In the genomic region with DNA sequence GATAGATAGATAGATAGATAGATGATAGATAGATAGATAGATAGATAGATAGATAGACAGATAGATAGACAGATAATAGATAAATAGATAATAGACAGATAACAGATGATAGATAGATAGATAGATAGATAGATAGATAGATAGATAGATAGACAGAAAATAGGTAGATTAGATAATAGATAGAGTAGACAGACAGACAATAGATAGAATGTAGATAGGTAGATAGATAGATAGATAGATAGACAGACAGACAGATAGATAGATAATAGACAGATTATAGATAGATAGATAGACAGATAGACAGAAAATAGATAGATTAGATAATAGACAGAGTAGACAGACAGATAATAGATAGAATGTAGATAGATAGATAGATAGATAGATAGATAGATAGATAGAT, we compare ENCODE assay signal across 14 mouse cellular contexts. TPM values are rescaled to one million over a fixed set of nuclear protein-coding genes. Genes with fewer than 3 reads are reported as not detected.
"Had no signal": no experiment of that assay in that cellular context is flagged by ENCODE, and none has a peak within 500 bp of the region (broad histone marks: within the 10 kb centered on the region; RNA-seq: fewer than 3 reads in every experiment).

No protein-coding gene starts in this region.

RNA-seq across cellular contexts. Expression of gene Olfr282, which starts 14.2 kb away (rescaled TPM):
- total RNA-seq: neutrophil, adult 5-6 weeks had no signal
- polyA plus RNA-seq: neural tube, embryonic 13.5 days; neural tube, embryonic 14.5 days; neural tube, embryonic 15.5 days; small intestine, adult 2 months; spleen, adult 2 months; stomach, embryonic 14.5 days; stomach, embryonic 15.5 days; stomach, embryonic 16.5 days; stomach, postnatal 0 days; thymus, adult 2 months; thymus, postnatal 0 days; urinary bladder, adult 2 months had no signal

RNA-seq across cellular contexts. Expression of gene Olfr281, which starts 35.6 kb away (rescaled TPM):
- total RNA-seq: neutrophil, adult 5-6 weeks had no signal
- polyA plus RNA-seq: neural tube, embryonic 13.5 days; neural tube, embryonic 14.5 days; neural tube, embryonic 15.5 days; small intestine, adult 2 months; spleen, adult 2 months; stomach, embryonic 14.5 days; stomach, embryonic 16.5 days; stomach, postnatal 0 days; testis, adult 2 months; thymus, adult 2 months; thymus, postnatal 0 days; urinary bladder, adult 2 months had no signal

RNA-seq across cellular contexts. Expression of gene Olfr283, which starts 36.1 kb away (rescaled TPM):
- total RNA-seq: neutrophil, adult 5-6 weeks had no signal
- polyA plus RNA-seq: neural tube, embryonic 13.5 days; neural tube, embryonic 14.5 days; neural tube, embryonic 15.5 days; small intestine, adult 2 months; spleen, adult 2 months; stomach, embryonic 14.5 days; stomach, embryonic 15.5 days; stomach, embryonic 16.5 days; stomach, postnatal 0 days; testis, adult 2 months; thymus, adult 2 months; thymus, postnatal 0 days; urinary bladder, adult 2 months had no signal

RNA-seq across cellular contexts. Expression of gene OR5BS1P, which starts 52.9 kb away (rescaled TPM):
- total RNA-seq: neutrophil, adult 5-6 weeks had no signal
- polyA plus RNA-seq: neural tube, embryonic 13.5 days; neural tube, embryonic 14.5 days; neural tube, embryonic 15.5 days; small intestine, adult 2 months; spleen, adult 2 months; stomach, embryonic 14.5 days; stomach, embryonic 15.5 days; stomach, embryonic 16.5 days; stomach, postnatal 0 days; testis, adult 2 months; thymus, adult 2 months had no signal
